Mouse (Mus musculus) midbrain, embryonic 13.5 days (tissue): ENCODE measurements around the gene Cap1. TPM values are rescaled to one million over a fixed set of nuclear protein-coding genes. Genes with fewer than 3 reads are reported as not detected.
"Not testable (repeated sequence)": the region's sequence is repeated elsewhere in the genome, so short reads cannot be mapped to it uniquely, and the experiment has no call there.

Experiments used
- ATAC-seq: fragments of 200-750 bp; cut with Nextera tagmentation; 2 replicates; pipeline ENCODE4 v1.8.0; 2017; ENCODE audit warnings: mild to moderate bottlenecking, moderate TSS enrichment, moderate library complexity
- H3K27ac ChIP-seq: fragments of 300-500 bp; sonication (generic); 2 replicates; pipeline ENCODE4 v1.5.1; 2015; ENCODE audit warnings: inconsistent platforms, mild to moderate bottlenecking, moderate library complexity
- H3K27me3 ChIP-seq: fragments of 300-500 bp; sonication (generic); 2 replicates; pipeline ENCODE4 v1.6.1; 2015; ENCODE audit warnings: mild to moderate bottlenecking, inconsistent platforms
- H3K36me3 ChIP-seq: fragments of 300-500 bp; sonication (generic); 2 replicates; pipeline ENCODE4 v1.6.1; 2015; ENCODE audit warnings: mild to moderate bottlenecking, inconsistent platforms
- H3K4me1 ChIP-seq: fragments of 300-500 bp; sonication (generic); replicated peaks from 2 replicates; pipeline ENCODE4 v1.6.1; 2015; ENCODE audit warnings: inconsistent platforms
- H3K4me2 ChIP-seq: fragments of 300-500 bp; sonication (generic); replicated peaks from 2 replicates; pipeline ENCODE4 v1.6.1; 2015; ENCODE audit warnings: moderate library complexity, mild to moderate bottlenecking, inconsistent platforms
- H3K4me3 ChIP-seq: fragments of 300-500 bp; sonication (generic); replicated peaks from 2 replicates; pipeline ENCODE4 v1.5.1; 2015; ENCODE audit warnings: mild to moderate bottlenecking, inconsistent platforms
- H3K9ac ChIP-seq: fragments of 300-500 bp; sonication (generic); replicated peaks from 2 replicates; pipeline ENCODE4 v1.6.1; 2015; ENCODE audit warnings: mild to moderate bottlenecking, inconsistent platforms
- H3K9me3 ChIP-seq: fragments of 300-500 bp; sonication (generic); 2 replicates; pipeline ENCODE4 v1.6.1; 2016; ENCODE audit warnings: mild to moderate bottlenecking, inconsistent platforms
- WGBS: fragments of 180-500 bp; shearing (Covaris S2); methylation state at CpG from one replicate; pipeline ENCODE4 v1.1.7; 2015; 5-methylcytosine and 5-hydroxymethylcytosine counted together
- polyA plus RNA-seq: library from polyadenylated mRNA; unstranded; fragments of >200 nt; fragmentation: Nextera tagmentation; extraction: Ambion mirVana; gene quantifications from 2 replicates; pipeline ENCODE4 v1.2.1, GENCODE M21; 2015

Cap1 gene
- polyA plus RNA-seq, 1 experiment from 2014 or later, result 73.8 TPM

- peak; percentile 49 for ATAC-seq
- Histone ChIP-seq H3K4me1 (peaks cover 29% of the 10 kb centered on the region), H3K36me3 (no peaks in the 10 kb centered on the region), H3K9me3 (no peaks in the 10 kb centered on the region), H3K4me3 (no peak overlapping the region), H3K27ac (peak overlapping the region; percentile 57), H3K27me3 (no peaks in the 10 kb centered on the region), H3K9ac (no peak overlapping the region), H3K4me2 (no peak overlapping the region)
- 6% methylated on average over 1 of the region's 1 CpGs for WGBS
Observed at GRCm38 (mm10) chr4:122831888-122832287, 54.0 kb downstream of the Cap1 start.

GRCm38 (mm10) chr4:122829339-122829738 lies 56.5 kb downstream of the Cap1 start:
- H3K9ac ChIP-seq, result no peak overlapping the region
- no peaks in the 10 kb centered on the region for H3K36me3 ChIP-seq
- 95% methylated on average over 6 of the region's 6 CpGs for WGBS
- no peak overlapping the region for H3K27ac ChIP-seq
- peaks cover 11% of the 10 kb centered on the region for H3K4me1 ChIP-seq
- H3K4me3 ChIP-seq, result no peak overlapping the region
- no peak for ATAC-seq
- H3K9me3 ChIP-seq, result no peaks in the 10 kb centered on the region
- no peak overlapping the region for H3K4me2 ChIP-seq
- no peaks in the 10 kb centered on the region for H3K27me3 ChIP-seq

GRCm38 (mm10) chr4:122827651-122828050 lies 58.2 kb downstream of the Cap1 start:
- H3K36me3 ChIP-seq, result no peaks in the 10 kb centered on the region
- no peak overlapping the region for H3K9ac ChIP-seq
- no peaks in the 10 kb centered on the region for H3K9me3 ChIP-seq
- no peak for ATAC-seq
- no peak overlapping the region for H3K4me3 ChIP-seq
- H3K4me1 ChIP-seq, result peaks cover 10% of the 10 kb centered on the region
- no peaks in the 10 kb centered on the region for H3K27me3 ChIP-seq
- no peak overlapping the region for H3K27ac ChIP-seq
- no peak overlapping the region for H3K4me2 ChIP-seq

- WGBS, result 40% methylated on average over 10 of the region's 10 CpGs
- not testable (repeated sequence) for H3K27me3 ChIP-seq, H3K9me3 ChIP-seq, H3K4me1 ChIP-seq, H3K4me2 ChIP-seq, H3K9ac ChIP-seq, ATAC-seq, H3K36me3 ChIP-seq, H3K27ac ChIP-seq, H3K4me3 ChIP-seq
Observed at GRCm38 (mm10) chr4:122820941-122821340, 64.9 kb downstream of the Cap1 start.

- H3K27me3 ChIP-seq, result no peaks in the 10 kb centered on the region
- no peaks in the 10 kb centered on the region for H3K36me3 ChIP-seq
Observed at GRCm38 (mm10) chr4:122816202-122816601, 69.7 kb downstream of the Cap1 start.

GRCm38 (mm10) chr4:122811824-122812223 lies 74.0 kb downstream of the Cap1 start:
- WGBS, result 77% methylated on average over 2 of the region's 2 CpGs
- H3K9ac ChIP-seq, result no peak overlapping the region

More at GRCm38 (mm10) chr4:122816202-122816601, 69.7 kb downstream of the Cap1 start:
- no peak overlapping the region for H3K4me2 ChIP-seq
- H3K4me3 ChIP-seq, result no peak overlapping the region
- H3K9ac ChIP-seq, result no peak overlapping the region
- H3K4me1 ChIP-seq, result no peaks in the 10 kb centered on the region
- ATAC-seq, result no peak
- no peaks in the 10 kb centered on the region for H3K9me3 ChIP-seq
- no peak overlapping the region for H3K27ac ChIP-seq
- WGBS, result 85% methylated on average over 1 of the region's 1 CpGs

GRCm38 (mm10) chr4:122811180-122811579 lies 74.7 kb downstream of the Cap1 start:
- H3K27ac ChIP-seq, result no peak overlapping the region
- H3K27me3 ChIP-seq, result no peaks in the 10 kb centered on the region
- no peak overlapping the region for H3K9ac ChIP-seq
- H3K36me3 ChIP-seq, result no peaks in the 10 kb centered on the region
- WGBS, result 55% methylated on average over 1 of the region's 1 CpGs
- no peaks in the 10 kb centered on the region for H3K9me3 ChIP-seq
- no peaks in the 10 kb centered on the region for H3K4me1 ChIP-seq
- H3K4me2 ChIP-seq, result no peak overlapping the region
- no peak overlapping the region for H3K4me3 ChIP-seq
- ATAC-seq, result no peak

More at GRCm38 (mm10) chr4:122811824-122812223, 74.0 kb downstream of the Cap1 start:
- H3K4me1 ChIP-seq, result no peaks in the 10 kb centered on the region
- no peaks in the 10 kb centered on the region for H3K36me3 ChIP-seq
- no peak for ATAC-seq
- H3K4me3 ChIP-seq, result no peak overlapping the region
- H3K27ac ChIP-seq, result no peak overlapping the region
- no peaks in the 10 kb centered on the region for H3K9me3 ChIP-seq
- H3K4me2 ChIP-seq, result no peak overlapping the region
- no peaks in the 10 kb centered on the region for H3K27me3 ChIP-seq

Other genes starting within 250 kb of the Cap1 start
- gene 9530002B09Rik, start 196.8 kb downstream of the Cap1 start, polyA plus RNA-seq, result not detected in 2 replicates
- gene Ppt1, start 49.8 kb downstream of the Cap1 start, polyA plus RNA-seq, result 80.4 and 81.8 TPM in 2 replicates
- 31.7 and 32.5 TPM in 2 replicates for gene Mfsd2a, start 75.1 kb upstream of the Cap1 start, polyA plus RNA-seq
- 95.2 and 101 TPM in 2 replicates for gene Mycl, start 109.6 kb upstream of the Cap1 start, polyA plus RNA-seq
- gene Trit1, start 130.5 kb upstream of the Cap1 start, polyA plus RNA-seq, result 27.6 and 30.9 TPM in 2 replicates
- 0.13 and 0.14 TPM in 2 replicates for gene Bmp8b, start 219.1 kb upstream of the Cap1 start, polyA plus RNA-seq
- 0.11 and 0.14 TPM in 2 replicates for gene Oxct2b, start 230.2 kb upstream of the Cap1 start, polyA plus RNA-seq